Mouse (Mus musculus) limb, embryonic 12.5 days (tissue): ENCODE results near the gene Chrnb1. TPM values are rescaled to one million over a fixed set of nuclear protein-coding genes. Genes with fewer than 3 reads are reported as not detected.

Experiments
- ATAC-seq: fragments of 200-750 bp; cut with Nextera tagmentation; 2 replicates; pipeline ENCODE4 v1.8.0; 2017; ENCODE audit warnings: low read depth, moderate TSS enrichment; ENCODE audit not compliant: insufficient number of reproducible peaks, insufficient read depth, low FRiP score, low TSS enrichment
- H3K27ac ChIP-seq: fragments of 300-500 bp; sonication (generic); 2 replicates; pipeline ENCODE4 v1.5.1; 2016; ENCODE audit warnings: mild to moderate bottlenecking, moderate library complexity
- H3K27me3 ChIP-seq: fragments of 300-500 bp; sonication (generic); 2 replicates; pipeline ENCODE4 v1.6.1; 2016; ENCODE audit warnings: mild to moderate bottlenecking, moderate library complexity
- H3K36me3 ChIP-seq: fragments of 300-500 bp; sonication (generic); 2 replicates; pipeline ENCODE4 v1.6.1; 2016; ENCODE audit warnings: mild to moderate bottlenecking, moderate library complexity
- H3K4me1 ChIP-seq: fragments of 300-500 bp; sonication (generic); replicated peaks from 2 replicates; pipeline ENCODE4 v1.6.1; 2016
- H3K4me2 ChIP-seq: fragments of 300-500 bp; sonication (generic); 2 replicates; pipeline ENCODE4 v1.6.1; 2016; ENCODE audit warnings: mild to moderate bottlenecking, moderate library complexity
- H3K4me3 ChIP-seq: fragments of 300-500 bp; sonication (generic); replicated peaks from 2 replicates; pipeline ENCODE4 v1.5.1; 2016; ENCODE audit warnings: mild to moderate bottlenecking
- H3K9ac ChIP-seq: fragments of 300-500 bp; sonication (generic); replicated peaks from 2 replicates; pipeline ENCODE4 v1.6.1; 2016; ENCODE audit warnings: mild to moderate bottlenecking, moderate library complexity
- H3K9me3 ChIP-seq: fragments of 300-500 bp; sonication (generic); 2 replicates; pipeline ENCODE4 v1.6.1; 2016; ENCODE audit warnings: mild to moderate bottlenecking, moderate library complexity
- WGBS: fragments of 180-500 bp; shearing (Covaris S2); methylation state at CpG from one replicate; pipeline ENCODE4 v1.1.7; 2016; 5-methylcytosine and 5-hydroxymethylcytosine counted together
- polyA plus RNA-seq: library from polyadenylated mRNA; unstranded; fragments of >200 nt; fragmentation: Nextera tagmentation; extraction: Ambion mirVana; gene quantifications from 2 replicates; pipeline ENCODE4 v1.2.1, GENCODE M21; 2016

The Chrnb1 gene
- polyA plus RNA-seq, 1 experiment from 2014 or later = 15.4 TPM

DNA sequence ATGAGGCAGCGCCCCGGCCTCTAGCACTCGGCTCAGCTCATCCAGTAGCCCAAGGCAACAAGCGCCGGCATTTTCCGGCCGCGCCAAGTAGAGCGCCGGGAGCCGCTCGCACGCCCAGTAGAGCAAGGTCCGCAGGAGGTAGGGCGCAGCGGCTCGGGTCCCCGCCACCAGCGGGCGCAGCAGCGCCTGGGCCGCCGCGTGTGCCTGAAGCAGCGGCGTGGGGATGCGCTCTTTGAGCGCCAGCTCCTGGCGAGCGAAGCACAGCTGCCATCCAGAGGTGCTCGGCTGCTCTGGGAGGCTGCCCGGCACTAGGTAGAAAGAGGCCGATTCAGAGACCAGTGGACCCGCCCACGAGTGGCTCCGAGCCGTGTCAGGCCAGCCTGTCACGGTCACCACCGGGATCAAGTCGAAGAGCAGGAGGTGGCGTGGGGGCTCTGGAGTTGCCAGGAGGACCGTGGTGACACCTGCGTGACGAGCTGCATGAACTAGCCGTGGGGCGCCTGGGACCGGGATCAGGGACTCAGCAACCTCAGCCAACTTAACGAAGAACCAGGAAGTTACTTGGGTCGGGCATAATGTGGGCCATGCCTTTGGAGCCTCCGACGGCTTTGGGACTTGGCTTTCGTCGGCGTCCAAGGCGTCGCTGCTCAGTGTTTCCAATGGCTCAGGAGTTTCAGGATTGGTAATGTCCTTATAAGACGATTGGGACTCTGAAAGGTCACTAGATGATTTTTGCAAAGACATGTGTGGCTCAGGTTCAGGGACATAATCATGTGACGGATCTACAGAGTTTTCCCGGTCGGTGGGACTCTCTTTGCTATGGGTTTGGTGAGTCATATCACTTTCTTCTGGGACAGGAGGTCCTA is 8.3 kb upstream of the Chrnb1 start:
- Histone ChIP-seq H3K4me1 (peaks cover 58% of the 10 kb centered on the region), H3K27me3 (peaks cover 90% of the 10 kb centered on the region), H3K4me2 (peak overlapping the region; percentile 92), H3K27ac (no peak overlapping the region), H3K9me3 (peaks cover 9% of the 10 kb centered on the region), H3K9ac (peak overlapping the region; percentile 52), H3K4me3 (peak overlapping the region; percentile 57), H3K36me3 (no peaks in the 10 kb centered on the region)
- ATAC-seq = peak; percentile 40
- 2% methylated on average over 60 of the region's 60 CpGs for WGBS

DNA sequence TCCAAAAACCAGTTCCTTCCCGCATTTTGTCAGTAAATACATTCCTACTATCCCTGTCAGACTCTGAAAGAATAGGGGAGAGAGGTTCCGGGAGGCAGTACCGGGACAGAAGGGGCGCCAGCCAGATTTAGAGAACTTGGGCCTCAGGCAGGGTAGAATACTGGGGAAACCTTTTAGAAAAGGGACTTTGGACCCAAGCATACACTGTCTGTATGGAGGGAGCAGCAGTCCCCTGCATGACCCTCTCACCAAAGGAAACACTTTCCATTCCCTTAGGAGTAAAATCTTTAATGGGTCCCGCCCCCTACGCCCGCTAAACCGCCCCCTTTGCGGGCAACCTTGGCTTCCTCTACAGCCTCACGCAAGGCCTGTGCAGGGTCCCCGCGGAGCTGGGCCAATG is 7.6 kb upstream of the Chrnb1 start:
- Histone ChIP-seq H3K36me3 (no peaks in the 10 kb centered on the region), H3K4me1 (peaks cover 58% of the 10 kb centered on the region), H3K9me3 (peaks cover 9% of the 10 kb centered on the region), H3K9ac (peak overlapping the region; percentile 52), H3K27me3 (peaks cover 97% of the 10 kb centered on the region), H3K4me3 (peak overlapping the region; percentile 57), H3K27ac (no peak overlapping the region), H3K4me2 (peak overlapping the region; percentile 92)
- WGBS = 2% methylated on average over 12 of the region's 12 CpGs
- ATAC-seq = no peak

GRCm38 (mm10) chr11:69802648-69803105 is 6.9 kb upstream of the Chrnb1 start:
- Histone ChIP-seq H3K27ac (no peak overlapping the region), H3K4me2 (peak overlapping the region; percentile 92), H3K4me1 (peaks cover 58% of the 10 kb centered on the region), H3K27me3 (peaks cover 98% of the 10 kb centered on the region), H3K9me3 (peaks cover 9% of the 10 kb centered on the region), H3K36me3 (no peaks in the 10 kb centered on the region), H3K9ac (peak overlapping the region; percentile 63), H3K4me3 (peak overlapping the region; percentile 57)
- ATAC-seq = no peak
- WGBS = under 1% methylated on average over 33 of the region's 33 CpGs

GRCm38 (mm10) chr11:69801379-69801977 is 5.7 kb upstream of the Chrnb1 start, which contains the start of gene Fgf11:
Gene Fgf11, minus strand, starts transcription at chr11:69801857.
- peaks cover 6% of the 10 kb centered on the region for H3K9me3 ChIP-seq
- peaks cover 99% of the 10 kb centered on the region for H3K27me3 ChIP-seq
- H3K4me3 ChIP-seq = peak within 1 kb of the TSS; percentile 57
- H3K27ac ChIP-seq = peak within 1 kb of the TSS; percentile 47
- H3K4me2 ChIP-seq = peak within 1 kb of the TSS; percentile 92
- peak within 1 kb of the TSS; percentile 68 for H3K9ac ChIP-seq
- peaks cover 58% of the 10 kb centered on the region for H3K4me1 ChIP-seq
- WGBS = 1% methylated on average over 33 of the region's 33 CpGs
- no peaks in the 10 kb centered on the region for H3K36me3 ChIP-seq
- no peak for ATAC-seq

GRCm38 (mm10) chr11:69800392-69801197 is 4.9 kb upstream of the Chrnb1 start:
- peak overlapping the region; percentile 92 for H3K4me2 ChIP-seq
- WGBS = under 1% methylated on average over 35 of the region's 36 CpGs

DNA sequence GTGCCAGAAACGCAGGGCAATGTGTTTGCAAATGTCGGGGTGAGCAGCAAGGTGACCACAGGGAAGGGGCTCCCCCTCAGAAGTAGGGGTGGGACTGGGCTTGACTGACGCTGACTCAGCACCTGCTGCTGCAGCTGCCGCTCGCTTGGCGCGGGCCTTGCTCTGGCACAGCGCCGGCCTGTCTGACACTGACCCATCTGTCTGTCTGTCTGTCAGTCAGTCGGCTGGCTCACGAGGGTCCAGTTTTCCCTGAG is 4.3 kb upstream of the Chrnb1 start:
- H3K4me1 ChIP-seq = peaks cover 64% of the 10 kb centered on the region
- H3K9me3 ChIP-seq = no peaks in the 10 kb centered on the region
- peak overlapping the region; percentile 57 for H3K4me3 ChIP-seq
- 2% methylated on average over 11 of the region's 11 CpGs for WGBS
- H3K9ac ChIP-seq = peak overlapping the region; percentile 68; the same call in 1 of the 2 replicates
- H3K4me2 ChIP-seq = peak overlapping the region; percentile 92
- H3K27ac ChIP-seq = 0 out of 2 replicates have a peak overlapping the region, but pooled peaks have one; percentile 47
- ATAC-seq = peak; percentile 3; the same call in 1 of the 2 replicates
- peaks cover 96% of the 10 kb centered on the region for H3K27me3 ChIP-seq
- H3K36me3 ChIP-seq = no peaks in the 10 kb centered on the region

More at GRCm38 (mm10) chr11:69800392-69801197, 4.9 kb upstream of the Chrnb1 start:
- Histone ChIP-seq H3K27ac (peak overlapping the region; percentile 47), H3K4me3 (peak overlapping the region; percentile 57), H3K4me1 (peaks cover 63% of the 10 kb centered on the region), H3K9ac (peak overlapping the region; percentile 68), H3K9me3 (no peaks in the 10 kb centered on the region), H3K36me3 (no peaks in the 10 kb centered on the region), H3K27me3 (peaks cover 99% of the 10 kb centered on the region)
- peak; percentile 61; the same call in 1 of the 2 replicates for ATAC-seq

DNA sequence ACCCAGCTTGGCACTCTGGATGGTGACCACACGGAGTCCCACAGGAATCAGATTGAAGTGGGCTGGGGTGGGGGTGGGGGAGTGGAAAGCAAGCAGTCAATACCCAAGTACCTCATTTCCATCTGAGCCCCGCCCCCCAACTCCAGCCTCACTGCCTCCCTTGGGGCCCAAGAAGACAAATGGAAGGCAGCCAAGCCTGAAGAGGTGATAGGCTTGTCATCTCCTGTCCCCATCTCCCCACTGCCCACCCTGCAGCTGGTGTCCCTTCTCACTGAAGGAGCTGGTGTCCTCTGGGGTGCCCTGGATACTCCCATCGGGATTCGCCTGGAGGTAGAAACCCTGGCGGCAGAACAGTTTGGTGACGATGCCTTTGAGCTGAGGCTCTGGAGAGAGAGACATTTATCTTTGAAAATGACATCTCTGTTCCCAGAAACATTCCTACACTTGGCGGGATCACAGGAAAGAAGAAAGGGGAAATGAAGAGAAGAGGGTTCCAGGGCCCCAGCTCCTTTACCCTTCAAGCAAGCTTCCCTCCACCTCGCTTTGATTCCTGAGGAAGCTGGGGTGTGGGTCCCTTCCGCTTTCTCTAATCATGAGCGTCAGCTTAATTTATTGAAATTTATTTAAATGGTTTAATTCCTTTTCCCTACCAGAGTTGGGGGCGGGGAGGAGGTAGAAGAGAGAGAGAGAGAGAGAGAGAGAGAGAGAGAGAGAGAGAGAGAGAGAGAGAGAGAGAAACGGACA is 3.8 kb upstream of the Chrnb1 start:
- Histone ChIP-seq H3K4me2 (peak overlapping the region; percentile 92), H3K36me3 (no peaks in the 10 kb centered on the region), H3K9me3 (no peaks in the 10 kb centered on the region), H3K27ac (0 out of 2 replicates have a peak overlapping the region, but pooled peaks have one; percentile 47), H3K4me1 (peaks cover 59% of the 10 kb centered on the region), H3K4me3 (peak overlapping the region; percentile 57), H3K9ac (peak overlapping the region; percentile 68; the same call in 1 of the 2 replicates), H3K27me3 (peaks cover 94% of the 10 kb centered on the region)
- no peak for ATAC-seq
- 24% methylated on average over 12 of the region's 12 CpGs for WGBS

GRCm38 (mm10) chr11:69797924-69798323 is 2.2 kb upstream of the Chrnb1 start:
- H3K9ac ChIP-seq = no peak overlapping the region
- 75% methylated on average over 7 of the region's 7 CpGs for WGBS
- peaks cover 90% of the 10 kb centered on the region for H3K27me3 ChIP-seq
- H3K9me3 ChIP-seq = no peaks in the 10 kb centered on the region
- no peaks in the 10 kb centered on the region for H3K36me3 ChIP-seq
- H3K4me1 ChIP-seq = peaks cover 42% of the 10 kb centered on the region
- H3K4me2 ChIP-seq = no peak overlapping the region
- H3K27ac ChIP-seq = no peak overlapping the region
- no peak overlapping the region for H3K4me3 ChIP-seq
- no peak for ATAC-seq

- Histone ChIP-seq H3K9me3 (no peaks in the 10 kb centered on the region), H3K4me1 (peaks cover 23% of the 10 kb centered on the region), H3K4me3 (peak overlapping the region; percentile 49), H3K27ac (no peak overlapping the region), H3K4me2 (peak overlapping the region; percentile 80), H3K9ac (peak overlapping the region; percentile 37; the same call in 1 of the 2 replicates), H3K36me3 (no peaks in the 10 kb centered on the region), H3K27me3 (peaks cover 74% of the 10 kb centered on the region)
- WGBS = 3% methylated on average over 13 of the region's 13 CpGs
- ATAC-seq = no peak
Measured at GRCm38 (mm10) chr11:69795983-69796435, 266 bp upstream of the Chrnb1 start.

- H3K9me3 ChIP-seq = no peaks in the 10 kb centered on the region
- ATAC-seq = no peak
- H3K27ac ChIP-seq = no peak overlapping the region
- H3K27me3 ChIP-seq = peaks cover 48% of the 10 kb centered on the region
- WGBS = 63% methylated on average over 5 of the region's 5 CpGs
- H3K36me3 ChIP-seq = no peaks in the 10 kb centered on the region
- no peak overlapping the region for H3K9ac ChIP-seq
- H3K4me1 ChIP-seq = peaks cover 7% of the 10 kb centered on the region
- H3K4me2 ChIP-seq = no peak overlapping the region
- no peak overlapping the region for H3K4me3 ChIP-seq
Measured at GRCm38 (mm10) chr11:69793429-69793828, 2.3 kb downstream of the Chrnb1 start.
